In genomic region chr7:78439361-78440120, GRCm38 (mm10) we compare ENCODE assay signal across 11 mouse cellular contexts.
DNase-seq lines count a peak whose midpoint lies in the region; ATAC-seq lines count a peak whose summit lies in the region.
"Had no signal": no experiment of that assay in that cellular context is flagged by ENCODE, and none has a peak within 500 bp of the region (broad histone marks: within the 10 kb centered on the region; RNA-seq: fewer than 3 reads in every experiment).

No protein-coding gene starts in this region.

- no peak overlapping the region for H3K9ac ChIP-seq in midbrain, embryonic 14.5 days (replicated peaks; ENCODE audit: low read length)
- H3K9ac ChIP-seq in midbrain, embryonic 11.5 days (ENCODE audit: low read length) = no peak overlapping the region
- no peak overlapping the region for H3K9ac ChIP-seq in neural tube, embryonic 11.5 days (ENCODE audit: low read length)
- no peak overlapping the region for H3K9ac ChIP-seq in liver, embryonic 12.5 days
- no peak overlapping the region for H3K9ac ChIP-seq in kidney, embryonic 14.5 days (ENCODE audit: low read depth, low read length)
- H3K9ac ChIP-seq: intestine, embryonic 15.5 days; limb, embryonic 12.5 days had no signal

- H3K27me3 ChIP-seq in midbrain, embryonic 14.5 days (ENCODE audit: control insufficient read depth, insufficient read depth, low read length) = no peaks in the 10 kb centered on the region
- no peaks in the 10 kb centered on the region for H3K27me3 ChIP-seq in midbrain, embryonic 11.5 days (ENCODE audit: control insufficient read depth, insufficient read depth, low read length)
- H3K27me3 ChIP-seq in embryonic facial prominence, embryonic 10.5 days (replicated peaks; ENCODE audit: low read depth, poor library complexity, severe bottlenecking) = no peaks in the 10 kb centered on the region
- no peaks in the 10 kb centered on the region for H3K27me3 ChIP-seq in neural tube, embryonic 11.5 days (ENCODE audit: control insufficient read depth, insufficient read depth, low read length)
- no peaks in the 10 kb centered on the region for H3K27me3 ChIP-seq in liver, embryonic 12.5 days (replicated peaks)
- H3K27me3 ChIP-seq in kidney, embryonic 14.5 days (ENCODE audit: control insufficient read depth, insufficient read depth, low read length) = no peaks in the 10 kb centered on the region
- H3K27me3 ChIP-seq: intestine, embryonic 15.5 days; limb, embryonic 12.5 days; megakaryocyte, embryonic 14.5 days had no signal

- no peaks in the 10 kb centered on the region for H3K9me3 ChIP-seq in midbrain, embryonic 14.5 days (ENCODE audit: control insufficient read depth, low read length)
- H3K9me3 ChIP-seq in midbrain, embryonic 11.5 days (ENCODE audit: control insufficient read depth, low read length) = no peaks in the 10 kb centered on the region
- H3K9me3 ChIP-seq in embryonic facial prominence, embryonic 10.5 days = no peaks in the 10 kb centered on the region
- no peaks in the 10 kb centered on the region for H3K9me3 ChIP-seq in neural tube, embryonic 11.5 days (ENCODE audit: control insufficient read depth, low read length)
- H3K9me3 ChIP-seq in liver, embryonic 12.5 days (replicated peaks) = no peaks in the 10 kb centered on the region
- no peaks in the 10 kb centered on the region for H3K9me3 ChIP-seq in kidney, embryonic 14.5 days (ENCODE audit: control insufficient read depth, low read length)
- H3K9me3 ChIP-seq: intestine, embryonic 15.5 days; limb, embryonic 12.5 days had no signal

- H3K27ac ChIP-seq in midbrain, embryonic 14.5 days (replicated peaks; ENCODE audit: low read depth, low read length) = no peak overlapping the region
- H3K27ac ChIP-seq in midbrain, embryonic 11.5 days (ENCODE audit: low read depth, low read length) = no peak overlapping the region
- H3K27ac ChIP-seq in embryonic facial prominence, embryonic 10.5 days (replicated peaks) = no peak overlapping the region
- H3K27ac ChIP-seq in neural tube, embryonic 11.5 days (ENCODE audit: low read depth, low read length) = no peak overlapping the region
- no peak overlapping the region for H3K27ac ChIP-seq in liver, embryonic 12.5 days
- no peak overlapping the region for H3K27ac ChIP-seq in kidney, embryonic 14.5 days (ENCODE audit: low read depth, low read length)
- H3K27ac ChIP-seq: intestine, embryonic 15.5 days; limb, embryonic 12.5 days had no signal

- H3K4me3 ChIP-seq in midbrain, embryonic 14.5 days (replicated peaks; ENCODE audit: low read depth, low read length) = no peak overlapping the region
- no peak overlapping the region for H3K4me3 ChIP-seq in midbrain, embryonic 11.5 days (ENCODE audit: low read depth, low read length)
- H3K4me3 ChIP-seq in embryonic facial prominence, embryonic 10.5 days = no peak overlapping the region
- H3K4me3 ChIP-seq in neural tube, embryonic 11.5 days (ENCODE audit: low read depth, low read length) = no peak overlapping the region
- H3K4me3 ChIP-seq in liver, embryonic 12.5 days = no peak overlapping the region
- no peak overlapping the region for H3K4me3 ChIP-seq in kidney, embryonic 14.5 days (ENCODE audit: low read length)
- H3K4me3 ChIP-seq: intestine, embryonic 15.5 days; limb, embryonic 12.5 days; megakaryocyte, embryonic 14.5 days had no signal

- H3K36me3 ChIP-seq in midbrain, embryonic 14.5 days (ENCODE audit: control insufficient read depth, insufficient read depth, low read length) = no peaks in the 10 kb centered on the region; the same call in 1 of the 2 replicates
- H3K36me3 ChIP-seq in midbrain, embryonic 11.5 days (ENCODE audit: control insufficient read depth, insufficient read depth, low read length) = no peaks in the 10 kb centered on the region
- no peaks in the 10 kb centered on the region for H3K36me3 ChIP-seq in embryonic facial prominence, embryonic 10.5 days (replicated peaks)
- H3K36me3 ChIP-seq in neural tube, embryonic 11.5 days (ENCODE audit: control insufficient read depth, insufficient read depth, low read length) = no peaks in the 10 kb centered on the region
- H3K36me3 ChIP-seq in liver, embryonic 12.5 days = no peaks in the 10 kb centered on the region
- H3K36me3 ChIP-seq in kidney, embryonic 14.5 days (ENCODE audit: control insufficient read depth, insufficient read depth, low read length) = no peaks in the 10 kb centered on the region
- H3K36me3 ChIP-seq: intestine, embryonic 15.5 days; limb, embryonic 12.5 days had no signal

- ATAC-seq in midbrain, embryonic 14.5 days (ENCODE audit: low FRiP score, low TSS enrichment) = no peak
- no peak for ATAC-seq in midbrain, embryonic 11.5 days (ENCODE audit: low FRiP score)
- ATAC-seq in neural tube, embryonic 11.5 days (ENCODE audit: insufficient read depth, low FRiP score, low TSS enrichment) = no peak
- ATAC-seq in liver, embryonic 12.5 days = no peak
- no peak for ATAC-seq in kidney, embryonic 14.5 days (ENCODE audit: low FRiP score, low TSS enrichment)
- ATAC-seq: intestine, embryonic 15.5 days had no signal

- peak; percentile 10 for DNase-seq in midbrain, embryonic 14.5 days
- DNase-seq in midbrain, embryonic 11.5 days (ENCODE audit: low spot score, missing footprints) = no peak
- DNase-seq in cerebellum, adult 8-10 months = peak; percentile 67
- DNase-seq in embryonic facial prominence, embryonic 10.5 days (ENCODE audit: low spot score) = peak; percentile 11
- peak; percentile 35 for DNase-seq in neural tube, embryonic 11.5 days (ENCODE audit: low spot score)
- DNase-seq: retina, postnatal 1 day had no signal

- 85% methylated on average over 9 of the region's 9 CpGs for WGBS in midbrain, embryonic 14.5 days
- 73% methylated on average over 9 of the region's 9 CpGs for WGBS in midbrain, embryonic 11.5 days
- WGBS in embryonic facial prominence, embryonic 10.5 days = 77% methylated on average over 9 of the region's 9 CpGs
- 77% methylated on average over 8 of the region's 9 CpGs for WGBS in neural tube, embryonic 11.5 days
- 65% methylated on average over 9 of the region's 9 CpGs for WGBS in liver, embryonic 12.5 days (ENCODE audit: insufficient replicate concordance)
- 76% methylated on average over 9 of the region's 9 CpGs for WGBS in kidney, embryonic 14.5 days

- H3K4me2 ChIP-seq in midbrain, embryonic 14.5 days (ENCODE audit: low read length) = no peak overlapping the region
- no peak overlapping the region for H3K4me2 ChIP-seq in midbrain, embryonic 11.5 days
- no peak overlapping the region for H3K4me2 ChIP-seq in neural tube, embryonic 11.5 days (ENCODE audit: low read depth)
- H3K4me2 ChIP-seq in liver, embryonic 12.5 days = no peak overlapping the region
- H3K4me2 ChIP-seq in kidney, embryonic 14.5 days (replicated peaks; ENCODE audit: low read depth, low read length) = no peak overlapping the region
- H3K4me2 ChIP-seq: intestine, embryonic 15.5 days; limb, embryonic 12.5 days had no signal

- no peaks in the 10 kb centered on the region for H3K4me1 ChIP-seq in midbrain, embryonic 14.5 days (ENCODE audit: control insufficient read depth, insufficient read depth, low read length)
- H3K4me1 ChIP-seq in midbrain, embryonic 11.5 days (ENCODE audit: control insufficient read depth, insufficient read depth, low read length) = no peaks in the 10 kb centered on the region
- no peaks in the 10 kb centered on the region for H3K4me1 ChIP-seq in embryonic facial prominence, embryonic 10.5 days
- H3K4me1 ChIP-seq in neural tube, embryonic 11.5 days (ENCODE audit: control insufficient read depth, insufficient read depth, low read length) = no peaks in the 10 kb centered on the region
- no peaks in the 10 kb centered on the region for H3K4me1 ChIP-seq in liver, embryonic 12.5 days
- no peaks in the 10 kb centered on the region for H3K4me1 ChIP-seq in kidney, embryonic 14.5 days (ENCODE audit: control insufficient read depth, insufficient read depth, low read length)
- H3K4me1 ChIP-seq: intestine, embryonic 15.5 days; limb, embryonic 12.5 days; megakaryocyte, embryonic 14.5 days had no signal
